Mouse (Mus musculus): ENCODE measurements around the gene Gsc. TPM values are rescaled to one million over a fixed set of nuclear protein-coding genes. Genes with fewer than 3 reads are reported as not detected.
A peak's percentile ranks its signal among the peaks of the same experiment; 100 is the strongest.

The Gsc gene
- polyA plus RNA-seq, 1 experiment from 2014 or later: 0.27 TPM

DNA sequence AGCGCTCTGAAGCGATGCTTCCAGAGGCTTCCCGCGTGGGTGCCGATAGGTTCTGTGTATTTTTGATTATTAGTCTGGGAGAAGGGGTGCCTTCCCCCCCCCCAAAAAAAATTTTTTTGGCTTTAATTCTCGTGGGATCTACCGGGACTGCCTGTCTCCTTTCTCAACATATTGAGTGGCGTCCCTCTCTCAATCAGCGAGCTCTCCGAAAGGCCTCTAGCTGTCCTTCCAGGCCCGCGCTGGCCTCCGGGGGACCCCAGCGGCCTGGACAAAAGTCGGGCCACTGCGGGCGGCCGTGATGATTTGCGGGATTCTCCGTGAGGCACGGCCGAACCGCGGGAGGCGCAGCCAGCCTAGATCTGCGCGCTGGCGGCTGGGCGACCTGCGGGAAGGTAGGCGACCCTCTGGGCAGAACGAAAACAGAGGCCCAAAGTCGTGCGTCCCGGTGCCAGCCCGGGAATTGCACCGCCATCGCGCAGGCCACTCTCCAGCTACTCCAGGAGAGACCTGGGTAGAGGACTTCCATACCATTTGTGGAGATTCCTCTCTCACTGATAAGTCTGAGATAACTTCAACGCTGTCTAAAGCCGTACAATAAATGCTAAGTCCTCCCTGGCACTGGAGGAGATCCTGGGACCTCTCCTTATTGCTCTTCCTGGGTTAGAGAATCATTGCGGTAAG, 1.2 kb upstream of the Gsc start:
- Histone ChIP-seq H3K4me1 (peaks cover 70% of the 10 kb centered on the region), H3K27me3 (ENCODE audit: low read depth, poor library complexity, severe bottlenecking) (peaks cover 100% of the 10 kb centered on the region), H3K27ac (replicated peaks) (no peak overlapping the region), H3K36me3 (no peaks in the 10 kb centered on the region), H3K4me3 (peak overlapping the region; percentile 28; the same call in 1 of the 2 replicates), H3K9me3 (replicated peaks) (no peaks in the 10 kb centered on the region)
- peak; percentile 66 for DNase-seq (ENCODE audit: low spot score)
- 1% methylated on average over 42 of the region's 42 CpGs for WGBS

DNA sequence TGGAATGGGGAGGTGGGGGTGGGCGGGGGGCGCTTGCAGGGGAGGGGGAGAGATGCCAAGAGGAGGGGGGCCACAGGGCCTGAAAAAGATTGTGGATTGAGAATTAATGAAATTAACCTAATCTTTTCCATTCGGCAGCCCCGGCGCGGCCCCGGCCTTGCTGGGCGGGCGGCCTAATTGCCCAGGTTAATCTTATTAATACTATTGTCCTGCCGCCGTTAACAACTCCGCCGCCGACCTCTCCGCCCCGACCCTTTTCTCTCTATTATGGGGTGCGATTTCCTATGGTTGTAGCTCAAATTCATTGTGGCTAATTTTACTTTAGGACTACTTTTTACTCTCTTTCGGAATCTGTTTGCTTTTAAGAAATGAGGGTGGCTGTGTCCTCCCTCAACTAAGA, 362 bp upstream of the Gsc start:
- Histone ChIP-seq H3K4me3 (peak overlapping the region; percentile 63), H3K27ac (replicated peaks) (no peak overlapping the region), H3K4me1 (peaks cover 73% of the 10 kb centered on the region), H3K9me3 (replicated peaks) (no peaks in the 10 kb centered on the region), H3K27me3 (ENCODE audit: low read depth, poor library complexity, severe bottlenecking) (peaks cover 100% of the 10 kb centered on the region), H3K36me3 (no peaks in the 10 kb centered on the region)
- DNase-seq (ENCODE audit: low spot score): peak; percentile 42
- WGBS: under 1% methylated on average over 17 of the region's 18 CpGs

DNA sequence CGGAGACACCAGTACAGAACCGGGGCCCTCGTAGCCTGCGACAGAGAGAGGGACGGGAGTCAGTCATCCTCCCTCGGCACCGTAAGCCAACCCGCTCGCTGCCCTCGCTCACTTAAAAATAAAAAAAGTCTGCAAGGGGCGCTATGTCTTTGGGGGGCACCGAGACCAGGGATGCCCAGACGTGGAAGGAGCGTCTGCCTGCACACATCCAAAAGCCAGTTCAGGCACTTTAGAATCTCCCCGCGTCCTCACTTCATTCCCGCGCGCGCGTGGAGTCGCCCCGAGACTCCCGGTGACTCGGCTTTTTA, 958 bp downstream of the Gsc start:
- no peak for DNase-seq (ENCODE audit: low spot score)
- H3K4me1 ChIP-seq: peaks cover 74% of the 10 kb centered on the region
- H3K9me3 ChIP-seq (replicated peaks): no peaks in the 10 kb centered on the region
- H3K4me3 ChIP-seq: peak overlapping the region; percentile 63
- H3K36me3 ChIP-seq: no peaks in the 10 kb centered on the region
- H3K27ac ChIP-seq (replicated peaks): no peak overlapping the region
- under 1% methylated on average over 25 of the region's 25 CpGs for WGBS
- H3K27me3 ChIP-seq (ENCODE audit: low read depth, poor library complexity, severe bottlenecking): peaks cover 100% of the 10 kb centered on the region

DNA sequence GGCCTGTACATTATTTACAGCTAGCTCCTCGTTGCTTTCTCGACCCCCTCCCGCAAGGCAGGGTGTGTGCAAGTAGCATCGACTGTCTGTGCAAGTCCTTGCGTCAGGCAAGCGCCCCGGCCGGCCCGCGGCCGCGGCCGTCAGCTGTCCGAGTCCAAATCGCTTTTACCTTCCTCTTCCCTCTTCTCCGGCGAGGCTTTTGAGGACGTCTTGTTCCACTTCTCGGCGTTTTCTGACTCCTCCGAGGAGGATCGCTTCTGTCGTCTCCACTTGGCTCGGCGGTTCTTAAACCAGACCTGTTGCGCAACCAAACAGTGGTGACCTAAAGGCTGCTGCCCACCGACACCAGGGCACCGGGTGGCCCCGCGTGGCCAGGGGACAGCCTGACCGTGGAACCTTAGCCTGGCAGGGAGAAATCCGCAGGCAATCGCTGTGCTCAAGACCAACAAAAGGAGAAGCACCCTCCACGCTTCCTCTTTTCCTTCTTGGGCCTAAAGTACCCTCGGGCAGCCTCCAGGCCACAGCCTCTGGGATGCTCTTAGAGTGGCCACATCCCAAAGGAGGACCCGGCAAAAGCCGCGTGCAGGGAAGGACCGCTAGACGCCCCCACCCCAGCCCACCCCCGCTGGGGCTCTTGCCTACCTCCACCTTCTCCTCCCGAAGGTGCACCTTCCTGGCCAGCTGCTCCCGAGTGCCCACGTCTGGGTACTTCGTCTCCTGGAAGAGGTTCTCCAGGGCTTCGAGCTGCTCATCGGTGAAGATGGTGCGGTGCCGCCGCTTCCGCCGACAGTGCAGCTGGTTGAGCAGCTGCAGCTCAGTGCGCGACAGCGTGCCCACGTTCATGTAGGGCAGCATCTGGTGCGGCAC, 1.5 kb downstream of the Gsc start:
- no peaks in the 10 kb centered on the region for H3K36me3 ChIP-seq
- H3K4me1 ChIP-seq: peaks cover 77% of the 10 kb centered on the region
- no peaks in the 10 kb centered on the region for H3K9me3 ChIP-seq (replicated peaks)
- WGBS: under 1% methylated on average over 57 of the region's 57 CpGs
- H3K27ac ChIP-seq (replicated peaks): 0 out of 2 replicates have a peak overlapping the region, but pooled peaks have one; percentile 3
- peaks cover 100% of the 10 kb centered on the region for H3K27me3 ChIP-seq (ENCODE audit: low read depth, poor library complexity, severe bottlenecking)
- H3K4me3 ChIP-seq: peak overlapping the region; percentile 63
- DNase-seq (ENCODE audit: low spot score): peak; percentile 68

DNA sequence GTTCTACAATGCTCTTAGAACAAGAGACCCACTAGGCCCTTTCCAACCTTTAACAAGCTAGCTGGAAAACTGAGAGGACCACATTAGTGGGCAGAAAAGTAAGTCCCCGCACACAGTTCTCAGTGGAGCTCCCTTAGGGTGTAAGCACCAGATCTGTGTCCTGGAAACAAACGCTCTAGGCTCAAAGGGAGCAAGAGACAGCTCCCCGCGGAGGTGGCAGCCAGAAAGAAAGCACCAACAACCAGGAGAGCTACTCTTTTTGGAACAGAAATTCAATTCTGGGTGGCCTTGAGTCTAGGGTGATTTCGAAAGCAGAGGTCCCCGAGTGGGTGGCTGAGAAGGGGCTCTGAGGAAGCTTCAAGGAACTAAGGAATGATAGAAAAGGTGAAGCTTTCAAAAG, 2.5 kb downstream of the Gsc start:
- 3% methylated on average over 6 of the region's 6 CpGs for WGBS
- Histone ChIP-seq H3K9me3 (replicated peaks) (no peaks in the 10 kb centered on the region), H3K27ac (replicated peaks) (no peak overlapping the region), H3K4me3 (no peak overlapping the region), H3K36me3 (no peaks in the 10 kb centered on the region), H3K4me1 (peaks cover 77% of the 10 kb centered on the region), H3K27me3 (ENCODE audit: low read depth, poor library complexity, severe bottlenecking) (peaks cover 100% of the 10 kb centered on the region)
- DNase-seq (ENCODE audit: low spot score): peak; percentile 39

DNA sequence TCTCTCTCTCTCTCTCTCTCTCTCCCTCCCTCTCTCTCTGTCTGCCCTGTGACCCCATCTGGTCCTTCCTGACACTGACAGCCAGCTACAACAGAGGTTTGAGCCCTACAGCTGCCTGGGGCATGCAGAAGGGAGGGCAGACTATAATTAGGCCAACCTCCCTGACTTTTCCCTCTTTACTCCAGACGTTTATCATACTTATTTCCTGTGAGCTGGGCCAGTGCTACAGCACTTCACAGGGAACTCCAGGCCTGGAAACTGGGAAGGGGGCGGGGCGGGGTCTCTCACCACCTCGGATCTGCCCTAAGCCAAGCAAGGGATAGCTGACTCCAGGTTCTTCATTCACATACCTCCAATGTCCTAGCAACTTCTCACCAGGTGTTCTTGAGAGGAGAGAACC, 4.3 kb downstream of the Gsc start:
- no peak overlapping the region for H3K27ac ChIP-seq (replicated peaks)
- DNase-seq (ENCODE audit: low spot score): no peak
- H3K36me3 ChIP-seq: no peaks in the 10 kb centered on the region
- H3K4me1 ChIP-seq: peaks cover 63% of the 10 kb centered on the region
- no peak overlapping the region for H3K4me3 ChIP-seq
- 10% methylated on average over 4 of the region's 4 CpGs for WGBS
- peaks cover 100% of the 10 kb centered on the region for H3K27me3 ChIP-seq (ENCODE audit: low read depth, poor library complexity, severe bottlenecking)
- H3K9me3 ChIP-seq (replicated peaks): no peaks in the 10 kb centered on the region

DNA sequence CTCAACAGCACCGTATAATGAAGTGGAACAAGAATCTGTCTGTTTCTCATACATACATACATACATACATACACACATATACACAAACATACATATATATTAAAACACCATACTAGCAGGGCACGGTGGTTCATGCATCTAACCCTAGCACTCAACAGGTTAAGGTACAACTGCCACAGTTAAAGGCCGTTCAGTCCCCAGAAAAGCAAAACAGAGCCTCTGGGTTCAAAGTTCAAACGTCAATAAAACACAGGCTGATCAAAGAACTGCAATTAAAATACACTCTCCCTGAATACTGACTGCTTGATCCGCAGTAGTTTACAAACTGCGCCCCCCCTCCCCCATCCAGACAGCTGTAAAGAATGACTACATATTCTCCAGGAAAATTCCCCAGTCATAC, 5.8 kb downstream of the Gsc start:
- Histone ChIP-seq H3K4me1 (peaks cover 49% of the 10 kb centered on the region), H3K36me3 (no peaks in the 10 kb centered on the region), H3K27me3 (ENCODE audit: low read depth, poor library complexity, severe bottlenecking) (peaks cover 99% of the 10 kb centered on the region), H3K9me3 (replicated peaks) (no peaks in the 10 kb centered on the region), H3K4me3 (no peak overlapping the region), H3K27ac (replicated peaks) (no peak overlapping the region)
- no peak for DNase-seq (ENCODE audit: low spot score)
- WGBS: 30% methylated on average over 6 of the region's 6 CpGs

DNA sequence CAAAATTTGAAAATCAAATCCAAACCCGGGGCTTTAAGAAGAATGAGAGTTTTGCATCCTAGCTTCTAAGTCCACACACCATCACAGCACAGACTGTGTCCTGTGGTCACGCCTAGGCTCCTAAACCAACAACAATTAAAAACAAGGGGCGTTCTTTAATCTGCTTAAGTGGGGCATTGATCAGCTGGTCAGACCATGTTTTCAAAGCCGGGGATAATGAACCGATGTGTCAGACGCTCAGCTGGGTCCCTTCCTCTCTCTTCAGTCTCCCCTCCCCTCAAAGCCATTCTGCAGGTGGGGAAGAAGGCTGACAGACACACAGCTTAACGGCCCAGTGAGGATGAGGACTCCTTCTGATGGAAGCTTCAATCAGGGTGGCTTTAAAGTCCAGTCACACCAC, 6.2 kb downstream of the Gsc start:
- 7% methylated on average over 7 of the region's 7 CpGs for WGBS
- no peak overlapping the region for H3K27ac ChIP-seq (replicated peaks)
- H3K4me3 ChIP-seq: no peak overlapping the region
- H3K36me3 ChIP-seq: no peaks in the 10 kb centered on the region
- H3K4me1 ChIP-seq: peaks cover 44% of the 10 kb centered on the region
- peaks cover 99% of the 10 kb centered on the region for H3K27me3 ChIP-seq (ENCODE audit: low read depth, poor library complexity, severe bottlenecking)
- peak; percentile 33 for DNase-seq (ENCODE audit: low spot score)
- H3K9me3 ChIP-seq (replicated peaks): no peaks in the 10 kb centered on the region

DNA sequence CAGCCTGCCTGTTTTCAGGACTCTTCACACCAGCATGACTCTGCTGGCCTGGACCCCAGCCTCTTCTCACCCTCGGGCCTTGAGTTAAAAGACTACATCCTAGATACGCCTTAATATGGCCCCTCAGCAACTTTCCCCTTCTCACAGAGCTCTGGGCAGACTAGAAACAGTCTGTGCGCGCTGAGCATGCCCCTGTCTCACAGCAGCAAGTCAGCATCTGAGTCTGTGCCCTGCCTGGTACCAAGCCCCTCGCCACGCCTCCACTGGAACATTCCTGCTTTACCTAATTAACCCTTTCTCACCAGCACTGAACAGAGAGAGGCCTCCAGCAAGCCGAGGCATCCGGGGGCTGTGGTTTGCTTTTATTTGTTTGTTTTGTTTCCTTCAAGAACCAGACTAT, 11.8 kb downstream of the Gsc start:
- no peak overlapping the region for H3K27ac ChIP-seq (replicated peaks)
- peaks cover 78% of the 10 kb centered on the region for H3K27me3 ChIP-seq (ENCODE audit: low read depth, poor library complexity, severe bottlenecking)
- no peak for DNase-seq (ENCODE audit: low spot score)

DNA sequence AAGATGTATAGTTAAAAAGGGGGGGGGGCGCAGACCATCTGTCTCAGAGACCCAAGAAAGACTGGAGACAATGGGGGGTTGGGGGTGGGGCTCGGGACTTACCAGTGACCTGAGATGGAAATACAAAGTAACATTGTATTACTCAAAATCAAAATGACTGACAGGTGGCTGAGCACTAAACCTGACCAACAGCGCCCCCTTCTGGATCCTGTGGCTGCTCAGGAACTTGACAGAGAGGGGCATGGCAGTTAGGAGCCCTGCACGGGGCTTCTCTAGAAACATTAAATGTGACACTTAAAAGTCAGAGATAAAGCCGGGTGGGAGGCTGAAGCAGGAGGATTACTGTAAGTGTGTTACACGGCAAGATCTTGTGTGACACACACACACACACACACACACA, 13.8 kb downstream of the Gsc start:
- H3K4me3 ChIP-seq: no peak overlapping the region
- no peak for DNase-seq (ENCODE audit: low spot score)
- 60% methylated on average over 6 of the region's 6 CpGs for WGBS
- no peak overlapping the region for H3K27ac ChIP-seq (replicated peaks)
- H3K27me3 ChIP-seq (ENCODE audit: low read depth, poor library complexity, severe bottlenecking): peaks cover 58% of the 10 kb centered on the region
- H3K9me3 ChIP-seq (replicated peaks): no peaks in the 10 kb centered on the region
- peaks cover 7% of the 10 kb centered on the region for H3K4me1 ChIP-seq
- H3K36me3 ChIP-seq: no peaks in the 10 kb centered on the region

More for the DNA sequence above, 11.8 kb downstream of the Gsc start:
- Histone ChIP-seq H3K4me1 (peaks cover 17% of the 10 kb centered on the region), H3K9me3 (replicated peaks) (no peaks in the 10 kb centered on the region), H3K36me3 (no peaks in the 10 kb centered on the region), H3K4me3 (no peak overlapping the region)
- 33% methylated on average over 8 of the region's 8 CpGs for WGBS

DNA sequence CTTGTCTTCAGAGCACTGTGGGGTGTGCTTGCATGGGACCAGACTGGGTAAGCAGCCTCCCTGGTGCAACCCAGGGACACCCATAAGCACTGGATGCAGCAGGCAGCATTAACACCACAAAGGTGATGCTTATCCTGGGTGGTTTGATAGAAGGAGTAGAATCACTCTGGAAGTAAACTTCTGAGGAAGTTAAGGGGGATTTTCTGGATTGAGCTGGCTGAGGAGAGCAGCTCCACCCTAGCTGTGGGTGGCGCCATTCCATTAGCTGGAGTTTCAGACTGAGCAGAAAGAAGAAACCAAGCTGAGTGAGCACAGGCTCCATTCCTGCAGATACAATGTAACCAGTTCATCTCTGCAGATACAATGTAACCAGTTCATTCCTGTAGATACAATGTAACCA, 20.1 kb downstream of the Gsc start:
- H3K27ac ChIP-seq (replicated peaks): no peak overlapping the region
- H3K36me3 ChIP-seq: no peaks in the 10 kb centered on the region
- no peaks in the 10 kb centered on the region for H3K9me3 ChIP-seq (replicated peaks)
- H3K27me3 ChIP-seq (ENCODE audit: low read depth, poor library complexity, severe bottlenecking): peaks cover 8% of the 10 kb centered on the region; the same call in 1 of the 2 replicates
- 50% methylated on average over 1 of the region's 1 CpGs for WGBS
- no peak for DNase-seq (ENCODE audit: low spot score)
- no peaks in the 10 kb centered on the region for H3K4me1 ChIP-seq
- H3K4me3 ChIP-seq: no peak overlapping the region

DNA sequence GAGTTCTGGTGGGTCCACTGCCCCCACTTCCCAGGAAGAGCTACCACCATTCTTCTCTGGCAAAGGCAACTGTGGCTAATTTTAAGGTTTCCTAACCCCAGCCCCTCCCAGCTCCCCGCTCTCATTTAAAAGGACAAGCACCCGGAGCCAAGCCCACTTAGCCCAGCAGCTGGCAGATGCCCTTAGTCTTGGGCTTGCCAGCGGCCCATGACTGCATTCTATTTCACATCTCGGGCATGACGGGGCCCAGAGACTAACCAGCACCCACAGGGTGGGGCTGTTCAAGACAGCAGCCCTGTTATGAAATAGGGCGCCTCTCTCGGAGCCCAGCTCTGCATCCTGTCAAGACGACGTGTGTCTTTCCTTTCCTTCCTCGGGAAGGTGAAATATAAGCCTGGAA, 22.9 kb downstream of the Gsc start:
- Histone ChIP-seq H3K36me3 (no peaks in the 10 kb centered on the region), H3K4me3 (no peak overlapping the region), H3K27ac (replicated peaks) (no peak overlapping the region), H3K9me3 (replicated peaks) (no peaks in the 10 kb centered on the region), H3K4me1 (no peaks in the 10 kb centered on the region), H3K27me3 (ENCODE audit: low read depth, poor library complexity, severe bottlenecking) (no peaks in the 10 kb centered on the region)
- DNase-seq (ENCODE audit: low spot score): no peak
- 86% methylated on average over 10 of the region's 10 CpGs for WGBS

DNA sequence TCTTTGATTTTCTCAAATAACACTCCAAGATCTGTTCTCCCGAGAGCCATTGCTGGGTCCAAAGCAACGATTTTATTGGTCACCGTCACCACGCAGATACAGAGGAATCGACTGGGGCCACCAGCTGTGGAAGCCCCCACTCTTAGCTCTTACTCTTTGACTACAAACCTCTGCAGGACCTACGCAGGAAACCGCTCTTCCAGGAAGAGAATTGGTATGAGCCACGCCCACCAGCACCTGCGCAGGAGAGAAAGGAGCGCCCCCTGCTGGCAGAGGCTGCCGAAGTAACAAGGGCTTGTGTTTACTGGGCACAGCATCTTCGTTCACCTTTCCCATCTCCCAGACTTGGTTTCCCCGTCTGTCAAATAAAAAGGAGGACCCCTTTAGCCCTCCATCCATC, 25.0 kb downstream of the Gsc start:
- H3K27me3 ChIP-seq (ENCODE audit: low read depth, poor library complexity, severe bottlenecking): peaks cover 6% of the 10 kb centered on the region; the same call in 1 of the 2 replicates
- no peaks in the 10 kb centered on the region for H3K4me1 ChIP-seq
- no peak overlapping the region for H3K27ac ChIP-seq (replicated peaks)
- WGBS: 33% methylated on average over 13 of the region's 13 CpGs
- DNase-seq (ENCODE audit: low spot score): peak; percentile 52
- H3K9me3 ChIP-seq (replicated peaks): no peaks in the 10 kb centered on the region
- H3K4me3 ChIP-seq: no peak overlapping the region
- no peaks in the 10 kb centered on the region for H3K36me3 ChIP-seq

All from midbrain, embryonic 10.5 days (tissue).